Mouse (Mus musculus): ENCODE data around the gene Matn1.

Gene Matn1

DNA sequence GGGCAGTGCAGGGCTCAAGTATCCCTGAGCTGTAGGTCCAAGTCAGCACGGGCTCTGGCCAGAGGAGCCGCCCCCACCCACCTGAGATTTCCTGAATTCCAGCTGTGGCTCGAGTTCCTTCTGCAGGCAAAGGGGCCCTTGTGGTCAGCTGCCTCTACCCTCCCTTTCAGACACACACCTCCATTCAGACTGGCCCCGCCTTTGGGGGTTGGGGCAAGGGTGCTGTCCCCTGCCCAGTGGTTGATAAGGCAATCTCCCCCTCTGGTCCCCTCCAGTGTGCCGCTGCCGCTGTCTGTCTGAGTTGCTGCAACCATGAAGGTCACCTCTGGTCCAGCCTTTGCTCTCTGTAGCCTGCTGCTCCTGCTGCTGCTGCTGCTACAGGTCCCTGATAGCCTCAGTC is at the start of gene Matn1:
TSS of gene Matn1 (plus strand) at position 274 of the 400 bp plus-strand sequence.
- no peak for DNase-seq (ENCODE audit: low spot score in 2 of 2)

DNA sequence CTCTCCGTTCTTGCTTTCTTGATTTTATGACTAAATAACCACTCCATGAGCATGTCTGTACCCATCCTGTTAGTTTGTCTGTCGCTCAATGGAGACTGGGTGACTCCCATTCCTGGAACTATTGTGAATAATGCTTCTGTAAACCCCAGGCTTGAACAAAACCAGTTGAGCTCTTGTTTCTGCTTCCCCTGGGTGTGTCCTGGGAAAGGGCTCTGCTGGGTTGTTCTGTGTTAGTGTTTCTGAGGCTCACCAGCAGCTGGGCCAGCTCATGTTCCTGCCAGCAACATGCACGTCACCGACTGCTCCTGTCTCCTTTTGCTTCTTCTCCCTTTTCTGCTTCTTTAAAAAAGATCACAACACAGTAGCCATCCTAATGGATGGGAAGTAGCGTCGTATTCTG is 48.5 kb upstream of the Matn1 start:
- no peak for DNase-seq (ENCODE audit: low spot score in 2 of 2)

DNA sequence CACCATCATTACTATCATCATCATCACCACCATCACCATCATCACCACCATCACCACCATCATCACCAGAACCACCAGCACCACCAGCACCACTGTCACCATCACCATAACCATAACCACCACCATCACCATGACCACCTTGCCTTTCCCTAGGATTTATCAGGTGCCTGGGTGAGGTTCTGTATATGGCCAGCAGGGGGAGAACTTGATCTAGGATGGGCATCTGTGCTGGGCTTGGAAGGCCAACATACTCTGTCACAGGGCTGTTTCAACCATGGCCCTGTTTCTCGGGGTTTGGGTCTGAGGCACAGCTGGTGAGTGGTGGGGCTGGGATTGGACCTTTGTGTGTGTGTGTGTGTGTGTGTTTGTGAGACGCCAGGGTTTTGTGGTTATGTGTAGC is 47.8 kb upstream of the Matn1 start:
- DNase-seq (ENCODE audit: low spot score in 2 of 2), result peak; percentile 52 to 78

DNA sequence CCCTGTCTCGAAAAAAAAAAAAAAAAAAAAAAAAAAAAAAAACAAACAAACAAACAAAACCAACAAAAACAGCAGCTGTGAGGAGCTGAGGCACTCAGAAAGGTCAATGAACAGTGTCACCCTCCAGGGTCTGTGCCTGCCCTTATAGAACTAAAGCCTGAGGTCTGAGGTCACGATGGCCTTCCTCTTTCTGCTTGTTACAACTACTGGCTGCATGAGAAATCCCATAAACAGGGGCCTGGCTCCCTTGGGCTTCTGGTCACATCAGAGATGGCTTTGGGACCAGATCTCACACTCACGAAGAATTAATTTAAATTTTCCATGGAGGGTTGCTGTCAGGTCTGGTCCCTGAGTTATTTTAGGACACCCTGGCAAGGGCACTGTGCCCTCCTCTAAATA is 44.8 kb upstream of the Matn1 start:
- DNase-seq (ENCODE audit: low spot score in 2 of 2), result no peak

DNA sequence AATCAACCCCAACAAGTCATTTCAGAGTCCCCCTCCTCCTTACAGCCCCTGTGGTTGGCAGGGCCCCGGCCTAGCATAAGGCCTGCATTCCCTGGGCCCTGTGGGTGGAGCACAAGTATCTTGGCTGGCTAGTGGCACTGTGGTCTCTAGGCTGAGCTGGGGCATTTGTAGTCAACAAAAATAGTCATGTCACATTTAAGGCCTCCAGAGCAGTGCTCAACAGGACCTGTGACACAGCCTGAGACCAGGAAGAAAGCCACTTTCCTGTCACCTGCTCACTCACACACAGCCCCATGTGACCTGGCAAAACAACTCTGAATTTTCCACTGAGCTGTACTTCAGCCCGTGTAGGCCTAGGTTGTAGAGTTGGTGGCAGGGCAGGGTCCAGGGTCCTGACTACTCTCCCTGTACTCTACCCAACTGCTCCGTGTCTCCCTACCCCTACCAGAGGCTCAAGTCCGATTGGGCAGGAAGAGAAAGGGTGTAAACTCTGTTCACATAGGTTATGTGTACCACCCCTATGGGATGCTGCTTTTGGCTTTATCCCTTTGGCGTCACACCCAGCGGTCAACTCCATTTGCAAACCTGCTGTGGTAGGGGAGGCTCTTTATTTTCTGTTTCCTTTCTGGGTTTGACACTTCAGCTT is 44.3 kb upstream of the Matn1 start:
- no peak for DNase-seq (ENCODE audit: low spot score in 2 of 2)

DNA sequence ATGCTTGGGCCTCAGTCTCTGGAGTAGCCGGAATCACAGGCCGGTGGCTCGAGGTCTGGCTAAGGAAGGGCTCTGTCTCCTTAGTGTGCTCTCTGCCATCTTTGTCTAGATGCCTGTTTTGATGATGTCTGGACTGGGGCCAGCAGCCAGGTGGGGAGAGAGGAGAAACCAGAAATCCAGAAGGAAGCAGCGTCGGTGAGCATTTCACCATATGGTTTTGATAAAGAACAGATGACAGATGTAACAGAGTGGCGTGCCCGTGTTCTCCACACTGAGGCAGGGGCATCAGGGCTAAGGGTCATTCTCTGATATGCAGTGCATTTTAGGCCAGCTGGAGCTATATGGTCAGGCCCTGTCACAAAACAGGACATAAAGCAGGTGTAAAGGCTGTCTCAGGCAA is 43.4 kb upstream of the Matn1 start:
- DNase-seq (ENCODE audit: low spot score in 2 of 2), result no peak

DNA sequence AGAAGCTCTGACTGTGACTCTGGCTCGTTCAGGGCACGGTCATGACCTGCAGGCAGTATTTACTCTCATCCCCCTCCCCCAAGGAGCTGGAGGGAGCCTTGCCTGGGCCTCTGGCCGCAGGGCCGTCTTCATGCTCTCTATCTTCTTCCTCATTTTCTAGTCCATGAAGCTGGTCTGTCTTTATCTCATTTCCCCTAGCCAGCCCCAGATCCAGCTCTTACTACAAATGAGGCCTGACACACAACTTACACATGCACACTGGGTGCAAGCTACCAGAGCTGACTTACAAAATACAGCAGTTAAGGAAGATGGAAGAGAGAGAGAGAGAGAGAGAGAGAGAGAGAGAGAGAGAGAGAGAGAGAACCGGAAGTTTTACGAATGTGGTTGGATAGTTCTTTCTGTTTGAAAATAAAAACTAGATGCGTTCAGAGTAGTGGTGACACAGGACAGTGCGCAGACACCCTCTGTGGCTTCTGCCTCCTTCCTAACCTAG is 41.9 kb upstream of the Matn1 start:
- DNase-seq (ENCODE audit: low spot score in 2 of 2), result no peak

DNA sequence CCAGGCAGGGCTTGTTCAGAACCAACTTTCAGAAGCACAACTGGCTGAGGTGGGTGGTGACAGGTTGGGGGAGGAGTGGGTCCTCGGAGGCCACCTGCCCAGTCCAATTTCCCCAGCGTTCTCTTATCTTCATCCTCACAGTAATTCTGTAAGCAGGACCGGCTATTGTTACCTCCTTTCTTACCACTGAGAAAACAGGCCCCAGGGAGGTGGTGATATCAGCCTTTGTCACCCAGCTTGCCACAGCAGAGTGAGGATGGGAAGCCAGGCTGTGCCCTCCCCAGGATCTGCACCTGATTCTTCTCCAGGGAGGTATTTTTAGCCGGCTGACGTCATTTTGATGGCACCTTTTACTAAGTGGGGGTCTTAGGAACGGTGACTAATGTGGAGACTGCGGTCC is 39.2 kb upstream of the Matn1 start:
- DNase-seq (ENCODE audit: low spot score in 2 of 2), result no peak

DNA sequence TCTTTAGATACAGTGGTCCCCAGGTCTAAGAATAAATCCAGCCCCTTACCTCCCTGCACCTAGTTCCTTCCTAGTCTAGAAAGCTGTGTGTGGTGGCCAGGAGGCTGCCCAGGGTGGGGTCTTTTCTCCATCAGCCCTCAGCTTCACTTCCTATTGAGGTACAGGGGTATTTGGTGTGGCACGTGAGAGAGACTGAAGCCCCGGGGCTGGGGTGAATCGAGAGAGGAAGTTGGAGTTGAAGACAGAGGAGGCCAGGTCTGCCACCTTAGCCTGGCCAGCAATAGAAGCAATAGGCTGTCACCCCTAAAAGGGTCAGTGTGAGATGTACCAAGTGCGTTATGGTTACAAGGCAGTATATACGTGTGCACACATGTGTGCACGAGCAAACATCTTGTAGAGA is 38.3 kb upstream of the Matn1 start:
- no peak for DNase-seq (ENCODE audit: low spot score in 2 of 2)

DNA sequence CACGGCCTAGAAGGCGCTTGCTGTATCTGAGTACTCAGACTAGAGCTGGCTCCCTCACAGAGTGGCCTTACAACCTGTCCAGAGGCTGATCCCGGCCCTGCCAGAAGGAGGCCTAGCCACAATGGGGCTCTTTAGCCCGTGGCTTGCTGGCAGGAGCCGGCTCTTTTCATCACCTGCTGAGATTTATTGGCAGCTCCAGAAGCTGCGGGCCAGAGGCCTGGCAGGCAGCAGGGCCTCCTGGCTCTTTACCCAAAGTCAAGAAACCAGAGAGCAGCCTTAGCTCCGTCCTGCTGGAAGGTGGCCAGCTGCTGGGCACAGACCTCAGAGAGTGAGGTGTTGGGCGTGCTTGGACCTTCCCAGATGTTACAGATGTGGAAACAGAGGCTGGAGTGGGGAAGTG is 37.9 kb upstream of the Matn1 start:
- DNase-seq (ENCODE audit: low spot score in 2 of 2), result peak; percentile 41 to 73

DNA sequence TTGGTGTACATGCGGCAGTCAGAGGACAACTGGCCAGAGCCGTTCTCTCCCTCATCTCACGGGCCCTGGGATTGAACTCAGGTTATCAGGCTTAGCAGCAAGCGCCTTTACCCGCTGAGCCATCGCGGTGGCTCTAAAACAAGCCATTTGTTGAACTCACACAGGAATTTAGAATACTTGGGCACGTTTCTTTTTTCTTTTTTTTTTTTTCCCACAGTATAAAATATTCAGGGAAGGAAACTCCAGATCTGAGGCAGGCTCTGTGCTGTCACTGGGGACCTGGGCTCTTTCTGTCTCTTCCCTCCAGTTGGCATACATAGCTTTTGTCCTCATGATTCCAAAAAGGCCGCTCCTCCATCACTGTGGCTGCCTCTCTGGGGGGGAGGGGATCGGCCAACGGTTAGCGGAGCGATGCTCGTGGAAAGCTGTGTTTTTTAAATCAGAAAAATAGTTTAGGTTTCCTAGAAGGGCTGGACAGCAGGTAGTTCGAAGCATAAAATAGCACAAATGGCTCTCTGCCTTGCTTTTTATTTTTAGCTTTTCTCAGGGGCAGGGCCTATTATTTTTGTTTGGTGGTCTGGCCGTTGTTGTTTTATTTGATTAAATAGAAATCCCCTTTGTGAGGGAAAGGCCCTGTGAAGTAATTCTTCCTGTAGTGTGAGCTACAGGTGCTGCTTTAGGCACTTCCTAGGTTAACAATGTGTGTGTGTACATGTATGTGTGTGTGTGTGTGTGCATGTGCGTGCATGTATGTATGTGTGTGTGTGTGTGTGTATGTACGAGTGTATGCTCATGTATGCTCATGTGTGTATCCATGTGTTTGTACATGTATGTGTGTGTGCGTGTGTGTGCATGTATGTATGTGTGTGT is 36.8 kb upstream of the Matn1 start:
- no peak for DNase-seq (ENCODE audit: low spot score in 2 of 2)

DNA sequence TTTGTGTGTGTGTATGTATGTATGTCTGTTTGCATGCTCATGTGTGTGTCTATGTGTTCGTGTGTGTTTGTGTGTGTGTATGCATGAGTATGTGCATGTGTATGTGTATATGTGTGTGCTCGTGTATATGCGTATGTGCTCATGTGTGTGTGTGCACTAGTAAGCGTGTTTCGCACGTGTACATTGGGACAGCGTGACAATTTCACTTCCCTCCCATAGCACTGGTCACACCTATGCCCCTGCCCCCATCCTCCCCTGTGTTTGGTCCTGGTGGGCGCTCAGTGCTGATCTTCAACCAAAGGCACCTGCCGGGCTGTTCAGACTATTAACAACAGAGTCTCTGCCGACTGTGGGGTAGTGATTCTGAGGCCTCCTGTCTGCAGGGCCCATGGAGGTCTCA is 36.1 kb upstream of the Matn1 start:
- DNase-seq (ENCODE audit: low spot score in 2 of 2), result no peak

DNA sequence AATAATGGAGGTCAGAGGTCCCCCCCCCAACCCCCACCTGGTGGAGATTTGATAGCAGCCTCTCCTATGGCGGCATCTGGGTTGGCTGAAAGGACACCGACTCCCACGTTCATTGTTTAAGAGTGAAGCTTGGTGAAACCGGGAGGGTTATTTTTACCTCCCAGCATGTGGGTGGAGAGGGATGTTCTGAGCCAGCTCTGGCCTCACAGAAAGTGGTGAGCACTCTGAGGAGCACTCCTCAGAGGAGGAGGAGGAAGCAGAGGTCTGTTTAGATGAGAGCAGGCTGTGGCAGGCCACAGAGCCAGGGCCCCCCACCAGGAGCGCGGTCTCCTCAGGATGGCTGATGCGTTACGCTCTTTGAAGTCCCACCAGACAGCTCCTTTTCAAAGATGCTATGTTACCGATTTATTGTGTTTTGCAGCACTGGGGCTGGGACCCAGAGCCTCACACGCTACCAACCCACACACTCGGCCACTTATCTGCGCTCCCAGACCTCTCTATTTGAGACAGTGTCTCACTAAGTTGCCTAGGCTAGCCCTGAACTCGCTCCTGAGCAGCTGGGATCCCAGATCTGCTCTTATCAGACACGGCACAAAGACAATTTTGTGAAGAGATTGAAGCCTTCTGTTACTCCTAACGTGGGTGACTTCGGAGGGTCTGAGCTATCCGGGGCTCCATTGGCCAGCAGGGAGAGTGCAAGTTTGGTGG is 34.9 kb upstream of the Matn1 start:
- DNase-seq (ENCODE audit: low spot score in 2 of 2), result no peak

DNA sequence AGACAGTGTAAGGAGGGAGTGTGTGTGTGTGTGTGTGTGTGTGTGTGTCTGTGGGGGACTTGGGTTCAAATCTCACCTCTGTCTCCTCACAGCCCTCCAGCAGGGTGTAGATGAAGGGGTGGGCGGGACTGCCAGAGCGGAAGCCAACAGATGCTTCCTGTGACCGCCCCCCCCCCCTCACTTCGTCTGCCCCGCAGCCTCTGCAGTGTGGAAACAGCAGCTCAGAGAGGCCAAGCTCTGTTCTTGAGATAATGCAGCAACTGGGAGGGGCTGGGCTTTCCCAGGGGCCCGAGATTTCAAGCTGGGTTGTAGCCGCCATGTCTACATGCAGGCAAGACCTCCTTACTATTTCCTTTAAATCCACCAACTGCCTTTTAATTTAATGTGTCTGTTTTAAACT is 33.5 kb upstream of the Matn1 start:
- DNase-seq (ENCODE audit: low spot score in 2 of 2), result no peak

DNA sequence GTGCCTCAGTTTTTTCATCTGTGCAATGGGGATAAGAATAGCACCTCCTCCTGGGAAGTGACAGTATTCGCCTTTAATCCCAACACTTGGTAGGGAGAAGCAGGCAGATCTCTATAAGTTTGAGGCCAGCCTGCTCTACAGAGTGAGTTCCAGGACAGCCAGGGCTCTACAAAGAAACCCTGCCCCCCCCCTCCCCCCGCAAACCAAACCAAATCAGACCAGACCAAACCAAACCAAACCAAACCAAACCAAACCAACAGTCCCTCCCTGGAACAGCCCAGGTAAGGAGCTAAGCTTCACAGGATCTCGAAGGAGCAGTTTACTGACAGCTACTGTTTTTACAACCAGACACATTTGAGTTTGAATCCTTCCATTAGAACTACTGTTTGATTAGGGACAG is 31.6 kb upstream of the Matn1 start:
- DNase-seq (ENCODE audit: low spot score in 2 of 2), result no peak

DNA sequence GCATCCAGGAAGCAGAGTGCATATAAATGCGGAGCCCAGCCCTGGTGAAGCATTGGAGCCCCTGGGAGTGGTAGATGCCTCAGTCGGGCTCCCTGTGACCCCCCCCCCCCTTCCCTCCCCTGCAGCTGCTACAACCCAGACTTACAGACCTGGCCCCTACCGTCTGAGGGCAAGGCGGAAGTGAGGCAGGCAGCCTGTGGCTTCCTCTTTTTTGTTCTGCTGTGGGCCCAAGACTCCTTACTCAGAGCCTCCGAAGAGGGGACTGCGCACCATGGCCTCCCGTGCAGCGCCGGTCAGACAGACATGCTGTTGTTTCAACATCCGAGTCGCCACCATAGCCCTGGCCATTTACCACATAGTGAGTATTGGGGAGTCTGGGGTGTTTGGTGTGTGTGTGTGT is 31.1 kb upstream of the Matn1 start, which contains the start of gene Laptm5:
TSS of gene Laptm5 (plus strand) at position 49 of the 400 bp plus-strand sequence.
- no peak for DNase-seq (ENCODE audit: low spot score in 2 of 2)

DNA sequence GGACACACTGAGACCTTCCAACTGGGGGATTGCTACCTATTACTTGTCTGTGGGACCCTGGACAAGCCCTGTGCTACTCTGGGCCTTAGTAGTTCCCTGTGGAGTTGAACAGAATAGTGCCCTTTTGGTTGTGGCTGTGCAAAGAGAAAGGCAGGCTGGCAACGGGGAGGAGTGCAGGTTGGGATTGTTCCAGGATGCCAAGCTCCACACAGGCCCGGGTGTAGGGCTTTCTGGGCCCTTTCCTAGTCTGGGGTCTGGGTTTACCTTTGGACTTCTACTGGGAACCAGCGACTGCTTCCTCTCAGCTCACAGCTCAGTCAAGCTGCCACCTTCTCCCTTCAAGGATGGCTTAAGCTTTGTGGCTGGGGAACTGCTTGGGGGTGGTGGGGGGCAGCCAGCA is 30.7 kb upstream of the Matn1 start:
- DNase-seq (ENCODE audit: low spot score in 2 of 2), result no peak

DNA sequence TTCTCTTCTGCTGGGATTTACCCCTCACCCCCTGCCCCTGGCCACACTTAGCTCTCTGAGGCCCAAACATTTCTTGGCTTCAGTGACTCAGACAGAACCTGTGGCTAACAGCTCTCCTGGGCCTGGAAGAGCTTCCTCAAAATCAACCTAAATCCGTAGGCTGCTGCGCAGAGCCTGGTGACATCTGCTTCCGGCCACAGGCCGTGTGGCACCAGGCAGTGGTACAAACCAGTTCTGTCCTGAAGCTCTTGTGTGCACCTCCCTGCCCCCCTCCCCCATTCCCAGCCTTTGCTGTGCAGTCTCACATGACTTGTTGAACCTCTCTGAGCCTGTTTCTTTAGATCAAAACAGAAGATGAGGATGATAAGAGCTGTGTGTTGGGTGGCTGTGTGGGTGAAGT is 30.2 kb upstream of the Matn1 start:
- no peak for DNase-seq (ENCODE audit: low spot score in 2 of 2)

DNA sequence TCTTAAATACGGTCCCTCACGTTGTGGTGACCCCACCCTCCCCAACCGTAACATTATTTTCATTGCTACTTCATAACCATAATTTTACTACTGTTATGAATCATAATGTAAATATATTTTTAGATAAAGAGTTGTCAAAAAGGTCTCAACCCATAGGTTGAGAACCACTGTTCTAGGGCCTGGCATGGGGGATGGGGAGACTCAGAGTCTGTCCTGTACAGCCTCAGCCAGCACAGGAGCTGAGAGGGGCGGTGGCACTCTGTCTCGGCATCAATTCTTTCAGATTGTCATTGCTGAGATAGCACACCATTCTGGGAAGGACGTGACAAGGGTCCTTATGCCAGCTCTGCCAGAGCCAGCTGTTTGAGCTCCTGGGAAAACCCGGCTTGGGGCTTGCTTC is 29.7 kb upstream of the Matn1 start:
- DNase-seq (ENCODE audit: low spot score in 2 of 2), result no peak

DNA sequence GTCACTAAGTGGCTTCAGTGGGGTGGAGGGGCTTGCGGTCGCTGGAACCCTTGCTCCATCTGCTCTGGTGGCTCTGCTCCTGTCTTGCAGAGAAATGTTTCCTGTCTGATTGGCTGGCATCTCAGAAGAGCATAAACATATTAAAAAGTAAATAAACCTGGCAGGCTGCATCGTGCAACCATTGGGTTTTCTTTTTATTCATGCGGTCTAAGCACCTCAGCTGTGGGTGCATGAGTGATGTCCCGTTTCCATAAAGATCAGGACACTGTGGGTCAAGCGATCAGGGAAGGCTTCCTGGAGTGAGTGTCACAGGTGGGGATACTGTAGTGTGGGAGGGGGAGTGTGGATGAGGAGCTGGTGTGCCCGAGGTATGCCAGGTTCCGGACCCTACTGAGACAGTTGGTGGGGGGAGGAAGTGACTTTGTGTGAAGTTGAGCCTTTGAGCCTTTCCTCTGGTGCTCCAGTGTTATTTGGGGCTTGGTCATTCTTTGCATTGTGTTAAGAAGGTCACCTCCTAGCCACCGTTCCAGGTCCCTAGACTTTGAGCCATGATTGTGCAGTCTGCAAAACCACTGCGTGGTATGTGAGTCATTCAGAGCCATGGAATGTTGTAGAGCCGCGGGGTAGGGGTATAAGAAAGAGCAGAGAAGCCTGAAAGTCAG is 29.0 kb upstream of the Matn1 start:
- no peak for DNase-seq (ENCODE audit: low spot score in 2 of 2)

DNA sequence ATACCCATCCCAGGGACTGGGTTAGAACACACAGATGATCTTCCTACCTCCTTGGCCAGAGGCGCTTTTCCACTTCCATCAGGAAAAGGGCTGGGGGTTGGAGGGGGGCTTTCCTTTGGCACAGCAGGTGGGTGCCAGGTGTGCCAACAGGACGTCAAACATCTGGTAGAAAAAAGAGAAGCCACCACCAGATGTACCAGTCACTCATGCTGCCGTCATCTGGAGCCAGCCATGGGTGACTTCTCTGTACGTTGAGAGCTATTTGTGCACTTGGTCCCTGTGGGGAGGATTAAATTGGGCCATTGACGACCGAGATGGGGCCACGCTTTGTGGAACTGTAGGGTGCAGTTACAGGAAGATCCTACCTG is 28.5 kb upstream of the Matn1 start:
- no peak for DNase-seq (ENCODE audit: low spot score in 2 of 2)

DNA sequence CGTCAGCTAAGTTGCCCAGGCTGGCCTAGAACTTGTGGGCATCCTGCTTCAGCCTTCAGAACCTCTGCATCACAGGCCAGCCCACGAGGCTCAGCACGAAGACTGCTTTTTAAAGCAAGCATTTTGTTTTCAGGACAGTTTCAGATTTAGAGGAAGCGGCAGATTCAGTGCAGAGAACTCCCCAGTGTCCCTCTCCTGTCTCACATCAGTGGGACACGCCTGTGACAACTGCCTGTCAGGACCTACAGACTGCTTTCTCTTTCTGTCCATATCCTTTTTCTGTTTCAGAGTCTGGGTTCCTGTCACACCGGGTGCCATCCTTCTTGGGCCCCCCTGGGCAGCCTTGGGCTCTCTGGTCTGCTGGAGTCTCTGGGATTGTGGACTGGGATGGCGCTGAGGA is 27.5 kb upstream of the Matn1 start:
- DNase-seq (ENCODE audit: low spot score in 2 of 2), result no peak
